Mouse (Mus musculus): ENCODE data around the gene Chmp6. TPM values are rescaled to one million over a fixed set of nuclear protein-coding genes. Genes with fewer than 3 reads are reported as not detected.

Gene Chmp6
- polyA plus RNA-seq, 1 experiment = 18.2 TPM

DNA sequence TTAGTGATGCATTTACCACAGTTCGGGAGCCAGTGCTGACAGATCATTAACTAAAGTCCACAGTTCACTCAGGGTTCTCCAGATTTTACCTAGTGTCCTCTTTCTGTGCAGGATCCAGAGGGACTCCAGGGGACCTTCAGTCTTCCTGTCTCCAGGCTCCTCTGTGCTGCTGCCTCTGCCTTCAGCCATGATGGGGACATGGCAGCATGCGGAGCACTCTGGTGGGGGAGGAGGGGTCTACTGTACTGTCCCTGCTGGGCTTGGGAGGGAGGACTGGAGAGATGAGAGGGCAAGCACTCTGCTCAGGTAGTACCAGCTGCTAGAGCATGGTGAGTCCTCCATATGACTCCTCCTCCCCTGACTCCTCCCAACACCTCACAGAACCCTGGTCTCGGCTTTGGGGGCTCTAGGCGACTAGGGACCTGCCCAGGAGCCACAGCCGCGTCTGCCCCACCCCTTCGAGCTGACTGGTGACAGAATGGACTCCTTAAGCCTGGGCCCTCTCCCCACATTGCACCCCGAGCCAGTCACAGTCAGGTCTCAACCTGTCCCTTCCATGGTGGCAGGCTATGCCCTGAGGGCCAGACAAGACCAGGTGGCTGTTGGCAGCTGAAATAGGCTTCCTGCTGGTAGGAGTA, 26.0 kb downstream of the Chmp6 start:
- Histone ChIP-seq H3K4me3 (ENCODE audit: insufficient read depth, low read depth, low read length) (no peak overlapping the region), H3K27ac (replicated peaks; ENCODE audit: low read depth, low read length) (no peak overlapping the region)

DNA sequence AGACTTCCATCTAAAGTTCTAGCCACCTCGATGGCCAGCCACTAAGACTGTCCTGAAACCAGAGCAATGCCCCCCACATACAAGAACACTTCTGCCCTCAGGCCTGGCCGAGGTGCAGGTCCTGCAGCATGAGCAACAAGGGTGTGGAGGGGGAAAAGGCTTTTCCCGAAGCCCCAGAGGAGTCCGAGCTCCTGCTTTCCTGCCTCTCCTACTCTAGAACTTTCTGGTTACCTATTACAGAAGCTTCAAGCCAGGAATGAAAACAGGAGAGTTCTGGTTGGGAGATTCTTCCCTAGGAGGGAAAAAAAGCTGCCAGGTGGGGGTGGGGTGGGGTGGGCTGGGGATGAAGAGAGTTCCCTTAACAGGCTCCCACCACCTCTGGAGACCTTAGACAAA, 26.5 kb downstream of the Chmp6 start:
- H3K27ac ChIP-seq (replicated peaks; ENCODE audit: low read depth, low read length) = no peak overlapping the region
- no peak overlapping the region for H3K4me3 ChIP-seq (ENCODE audit: insufficient read depth, low read depth, low read length)
- H3K4me1 ChIP-seq (ENCODE audit: control insufficient read depth, insufficient read depth, insufficient read length, low read length) = peaks cover 10% of the 10 kb centered on the region

More for the DNA sequence above, 26.0 kb downstream of the Chmp6 start:
- H3K4me1 ChIP-seq (ENCODE audit: control insufficient read depth, insufficient read depth, insufficient read length, low read length) = peaks cover 9% of the 10 kb centered on the region

- Histone ChIP-seq H3K4me1 (ENCODE audit: control insufficient read depth, insufficient read depth, insufficient read length, low read length) (peaks cover 11% of the 10 kb centered on the region), H3K27ac (replicated peaks; ENCODE audit: low read depth, low read length) (no peak overlapping the region)
Observed at GRCm38 (mm10) chr11:119940142-119940541, 26.9 kb downstream of the Chmp6 start.

GRCm38 (mm10) chr11:119941794-119942193, 28.6 kb downstream of the Chmp6 start:
- no peak overlapping the region for H3K27ac ChIP-seq (replicated peaks; ENCODE audit: low read depth, low read length)
- peaks cover 17% of the 10 kb centered on the region for H3K4me1 ChIP-seq (ENCODE audit: control insufficient read depth, insufficient read depth, insufficient read length, low read length)

More at GRCm38 (mm10) chr11:119940142-119940541, 26.9 kb downstream of the Chmp6 start:
- no peak overlapping the region for H3K4me3 ChIP-seq (ENCODE audit: insufficient read depth, low read depth, low read length)

DNA sequence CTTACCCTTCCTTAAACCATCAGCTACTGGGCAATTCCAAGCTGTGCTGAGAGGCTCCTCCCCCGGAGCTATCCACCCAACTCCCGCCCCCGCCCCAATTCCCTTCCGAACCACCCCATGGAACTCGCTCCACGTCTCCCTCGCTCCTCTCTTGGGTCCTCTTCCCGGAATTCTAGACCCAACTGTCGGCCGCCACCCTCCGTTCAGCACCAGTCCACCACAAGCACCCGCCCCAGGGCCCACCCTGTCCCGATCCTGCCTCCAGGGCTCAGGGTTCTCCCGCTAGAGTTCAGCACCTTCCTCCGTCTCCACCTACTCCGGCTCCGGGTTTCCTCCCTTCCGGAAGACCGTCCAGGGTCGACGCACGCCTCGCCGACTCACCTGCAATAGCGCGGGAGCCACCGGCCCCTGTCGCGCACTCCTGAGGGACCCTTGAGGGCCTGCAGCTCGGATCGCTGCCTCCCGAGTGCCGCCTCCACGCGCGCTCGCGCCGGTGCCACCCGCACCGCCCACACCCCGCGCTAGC, 29.0 kb downstream of the Chmp6 start:
- peaks cover 17% of the 10 kb centered on the region for H3K4me1 ChIP-seq (ENCODE audit: control insufficient read depth, insufficient read depth, insufficient read length, low read length)
- H3K27ac ChIP-seq (replicated peaks; ENCODE audit: low read depth, low read length) = no peak overlapping the region
- peak overlapping the region; percentile 64 for H3K4me3 ChIP-seq (ENCODE audit: insufficient read depth, low read depth, low read length)

More at GRCm38 (mm10) chr11:119941794-119942193, 28.6 kb downstream of the Chmp6 start:
- H3K4me3 ChIP-seq (ENCODE audit: insufficient read depth, low read depth, low read length) = no peak overlapping the region; the same call in 1 of the 2 replicates

GRCm38 (mm10) chr11:119942727-119943427, 29.6 kb downstream of the Chmp6 start, which contains the start of gene Baiap2:
TSS of gene Baiap2 (plus strand) at chr11:119942763.
- H3K4me3 ChIP-seq (ENCODE audit: insufficient read depth, low read depth, low read length) = peak within 1 kb of the TSS; percentile 89
- peak within 1 kb of the TSS; percentile 56 for H3K27ac ChIP-seq (replicated peaks; ENCODE audit: low read depth, low read length)
- peaks cover 20% of the 10 kb centered on the region for H3K4me1 ChIP-seq (ENCODE audit: control insufficient read depth, insufficient read depth, insufficient read length, low read length)

DNA sequence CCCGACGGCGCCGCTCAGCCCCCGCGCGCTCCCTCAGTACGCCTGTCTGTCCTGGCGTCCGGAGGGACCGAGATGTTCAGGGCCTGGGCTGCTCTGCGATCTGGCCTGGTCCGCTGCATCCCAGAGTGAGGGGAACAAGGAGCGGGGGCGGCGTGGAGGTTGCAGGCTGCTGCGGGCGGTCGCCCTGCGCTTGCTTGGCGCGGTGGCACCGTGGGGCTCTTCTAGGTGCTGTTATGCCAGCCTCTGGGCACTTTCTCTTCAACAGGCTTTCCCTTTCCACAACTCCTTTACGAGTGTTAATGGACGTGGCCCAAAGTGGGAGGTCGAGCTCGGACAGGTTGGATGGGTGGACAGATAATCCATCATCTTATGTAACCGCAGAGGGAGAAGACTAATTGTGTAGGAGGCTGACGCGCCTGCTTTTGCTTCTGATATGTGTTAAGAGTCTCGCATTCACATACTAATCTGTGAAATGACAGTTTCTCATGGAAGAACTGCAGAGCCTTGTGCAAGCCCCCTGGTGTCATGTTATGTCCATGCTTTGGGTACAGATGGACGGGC, 30.3 kb downstream of the Chmp6 start:
- Histone ChIP-seq H3K4me3 (ENCODE audit: insufficient read depth, low read depth, low read length) (peak overlapping the region; percentile 89), H3K27ac (replicated peaks; ENCODE audit: low read depth, low read length) (peak overlapping the region; percentile 56; the same call in 1 of the 2 replicates), H3K4me1 (ENCODE audit: control insufficient read depth, insufficient read depth, insufficient read length, low read length) (peaks cover 23% of the 10 kb centered on the region)

DNA sequence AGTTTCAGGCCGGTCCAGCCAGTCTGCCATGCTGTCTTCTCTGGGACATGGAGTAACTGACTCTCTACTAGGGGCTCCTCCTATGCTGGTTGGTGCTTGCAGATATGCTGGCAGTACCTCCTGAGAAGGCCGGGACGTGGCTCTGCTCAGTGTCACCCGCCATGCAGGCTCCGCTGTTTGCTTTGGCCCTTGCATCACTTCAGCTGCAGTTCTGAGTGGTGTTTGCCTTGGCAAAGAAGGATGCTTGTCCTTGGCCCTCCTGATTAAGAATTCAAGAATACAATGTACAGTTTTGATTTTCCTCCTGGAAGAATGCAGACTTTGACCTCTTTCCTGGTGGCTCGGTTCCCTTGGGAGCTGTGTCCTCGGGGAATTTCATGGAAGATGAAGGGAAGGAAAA, 32.1 kb downstream of the Chmp6 start:
- Histone ChIP-seq H3K27ac (replicated peaks; ENCODE audit: low read depth, low read length) (no peak overlapping the region), H3K4me1 (ENCODE audit: control insufficient read depth, insufficient read depth, insufficient read length, low read length) (peaks cover 35% of the 10 kb centered on the region), H3K4me3 (ENCODE audit: insufficient read depth, low read depth, low read length) (no peak overlapping the region)

GRCm38 (mm10) chr11:119947426-119947825, 34.2 kb downstream of the Chmp6 start:
- H3K4me1 ChIP-seq (ENCODE audit: control insufficient read depth, insufficient read depth, insufficient read length, low read length) = peaks cover 53% of the 10 kb centered on the region
- no peak overlapping the region for H3K27ac ChIP-seq (replicated peaks; ENCODE audit: low read depth, low read length)
- H3K4me3 ChIP-seq (ENCODE audit: insufficient read depth, low read depth, low read length) = no peak overlapping the region

DNA sequence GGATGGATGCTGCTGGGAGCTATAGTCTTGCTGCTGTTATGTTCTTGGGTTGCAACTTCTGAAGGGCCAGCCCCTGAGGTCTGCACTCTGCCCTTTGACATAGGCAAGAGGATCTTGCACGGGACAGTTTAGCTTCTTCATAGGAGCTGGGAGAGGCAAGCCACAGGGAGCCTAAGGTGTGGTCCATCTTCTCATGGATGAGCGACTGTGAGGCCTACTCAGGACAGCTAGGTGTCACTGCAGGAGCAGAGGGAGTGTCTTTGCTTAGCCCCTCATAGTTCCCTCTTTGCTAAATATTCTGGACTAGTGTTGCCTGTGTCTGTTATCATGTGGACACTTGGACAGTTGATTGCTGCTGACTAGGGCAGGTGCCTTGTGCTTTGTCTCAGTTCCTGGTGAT, 34.7 kb downstream of the Chmp6 start:
- Histone ChIP-seq H3K4me3 (ENCODE audit: insufficient read depth, low read depth, low read length) (no peak overlapping the region), H3K4me1 (ENCODE audit: control insufficient read depth, insufficient read depth, insufficient read length, low read length) (peaks cover 58% of the 10 kb centered on the region), H3K27ac (replicated peaks; ENCODE audit: low read depth, low read length) (no peak overlapping the region)

- H3K4me1 ChIP-seq (ENCODE audit: control insufficient read depth, insufficient read depth, insufficient read length, low read length) = peaks cover 62% of the 10 kb centered on the region
- H3K4me3 ChIP-seq (ENCODE audit: insufficient read depth, low read depth, low read length) = no peak overlapping the region
- no peak overlapping the region for H3K27ac ChIP-seq (replicated peaks; ENCODE audit: low read depth, low read length)
Observed at GRCm38 (mm10) chr11:119948305-119948704, 35.1 kb downstream of the Chmp6 start.

DNA sequence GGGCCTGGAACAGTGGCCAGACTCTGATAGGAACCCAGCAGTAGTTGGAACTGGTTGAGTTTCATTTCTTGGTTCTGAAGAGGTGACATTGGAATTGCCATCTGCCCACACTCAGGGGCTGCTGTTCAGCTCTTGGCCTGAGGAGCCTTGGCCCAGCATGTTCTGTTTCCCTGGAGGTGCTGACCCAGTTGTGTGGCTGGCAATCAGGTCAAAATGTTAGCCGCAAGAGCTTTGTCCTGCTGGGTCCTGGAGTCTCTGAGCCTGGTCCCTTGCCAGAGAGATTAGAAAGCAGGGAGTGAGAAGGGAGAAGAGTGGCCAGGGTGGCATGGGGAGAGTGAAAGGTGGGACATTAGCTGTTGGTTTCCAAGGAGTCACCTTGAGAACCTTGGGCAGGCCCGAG, 35.6 kb downstream of the Chmp6 start:
- Histone ChIP-seq H3K4me1 (ENCODE audit: control insufficient read depth, insufficient read depth, insufficient read length, low read length) (peaks cover 66% of the 10 kb centered on the region), H3K27ac (replicated peaks; ENCODE audit: low read depth, low read length) (no peak overlapping the region), H3K4me3 (ENCODE audit: insufficient read depth, low read depth, low read length) (no peak overlapping the region)

GRCm38 (mm10) chr11:119950535-119950934, 37.3 kb downstream of the Chmp6 start:
- no peak overlapping the region for H3K4me3 ChIP-seq (ENCODE audit: insufficient read depth, low read depth, low read length)
- no peak overlapping the region for H3K27ac ChIP-seq (replicated peaks; ENCODE audit: low read depth, low read length)
- peaks cover 72% of the 10 kb centered on the region for H3K4me1 ChIP-seq (ENCODE audit: control insufficient read depth, insufficient read depth, insufficient read length, low read length)

DNA sequence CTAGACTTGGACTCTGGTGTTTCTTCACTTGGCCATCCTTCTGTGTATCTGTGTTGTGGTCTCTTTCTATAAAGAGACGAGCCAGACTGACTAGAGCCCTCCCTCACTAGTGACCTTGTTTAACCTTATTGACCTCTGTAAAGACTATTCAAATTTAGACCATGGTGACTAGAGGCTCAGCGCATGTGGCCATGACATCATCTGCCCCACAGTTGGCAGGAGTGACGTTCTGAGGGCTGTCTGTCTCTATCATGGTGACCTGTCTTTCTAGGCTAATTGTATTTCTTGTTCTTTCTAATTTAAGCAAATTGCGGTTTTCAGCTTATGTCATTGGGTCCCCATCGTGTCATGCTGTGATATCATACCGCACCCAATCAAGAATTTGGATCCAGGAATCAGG, 38.1 kb downstream of the Chmp6 start:
- Histone ChIP-seq H3K4me1 (ENCODE audit: control insufficient read depth, insufficient read depth, insufficient read length, low read length) (peaks cover 77% of the 10 kb centered on the region), H3K27ac (replicated peaks; ENCODE audit: low read depth, low read length) (no peak overlapping the region), H3K4me3 (ENCODE audit: insufficient read depth, low read depth, low read length) (no peak overlapping the region)

DNA sequence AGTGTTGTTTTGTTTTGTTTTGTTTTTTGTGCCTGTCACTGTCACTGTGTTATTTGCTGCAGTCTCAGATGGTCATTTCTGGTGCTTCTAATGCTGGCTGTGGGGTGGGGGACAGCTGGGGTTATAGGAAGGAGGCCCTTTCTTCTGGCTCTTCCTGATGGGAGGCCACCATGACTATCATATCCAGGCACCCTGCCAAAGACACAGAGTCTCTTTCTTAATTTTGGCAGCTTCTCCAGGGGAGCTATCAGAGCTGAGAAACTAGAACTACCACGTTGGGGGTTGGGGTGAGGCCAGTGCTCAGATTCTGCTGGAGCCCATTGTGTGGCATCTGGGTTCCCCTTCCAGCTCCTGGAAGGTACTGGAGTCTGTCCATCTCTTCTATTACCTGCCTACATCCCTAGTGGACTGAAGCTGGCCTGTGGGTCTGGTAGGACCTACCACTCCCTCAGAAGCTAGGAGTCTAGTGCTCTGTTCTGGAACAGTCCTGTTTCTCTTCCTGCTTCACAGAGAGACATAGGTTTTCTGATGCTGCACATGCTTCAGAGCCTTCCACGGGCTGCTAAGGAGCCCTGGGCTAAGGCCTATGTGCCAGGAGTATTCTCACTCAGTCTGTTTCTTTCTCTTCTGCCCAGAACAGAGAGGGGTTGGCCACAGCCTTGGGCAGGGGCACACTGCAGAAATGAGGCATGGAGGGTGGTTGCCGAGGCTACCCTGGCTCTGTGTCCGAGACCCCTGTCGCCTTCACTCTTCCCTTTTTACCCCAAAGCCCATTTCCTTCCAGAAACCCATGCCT, 39.4 kb downstream of the Chmp6 start:
- peaks cover 80% of the 10 kb centered on the region for H3K4me1 ChIP-seq (ENCODE audit: control insufficient read depth, insufficient read depth, insufficient read length, low read length)
- H3K4me3 ChIP-seq (ENCODE audit: insufficient read depth, low read depth, low read length) = no peak overlapping the region
- H3K27ac ChIP-seq (replicated peaks; ENCODE audit: low read depth, low read length) = peak overlapping the region; percentile 57; the same call in 1 of the 2 replicates
